Mouse (Mus musculus) heart, embryonic 10.5 days (tissue): ENCODE measurements around the gene Olfr1030. TPM values are rescaled to one million over a fixed set of nuclear protein-coding genes. Genes with fewer than 3 reads are reported as not detected.
A peak's percentile ranks its signal among the peaks of the same experiment; 100 is the strongest.
"Not testable (repeated sequence)": the region's sequence is repeated elsewhere in the genome, so short reads cannot be mapped to it uniquely, and the experiment has no call there.

Source experiments
- DNase-seq: peaks from one replicate; pipeline ENCODE4 v3.0.0-alpha.2; 2017; ENCODE audit warnings: low spot score
- H3K27ac ChIP-seq: fragments of 300-500 bp; sonication (generic); 2 replicates; pipeline ENCODE4 v1.5.1; 2016; ENCODE audit warnings: mild to moderate bottlenecking
- H3K27me3 ChIP-seq: fragments of 300-500 bp; sonication (generic); 2 replicates; pipeline ENCODE4 v1.6.1; 2016; ENCODE audit warnings: mild to moderate bottlenecking; ENCODE audit not compliant: poor library complexity, insufficient read depth, severe bottlenecking
- H3K36me3 ChIP-seq: fragments of 300-500 bp; sonication (generic); 2 replicates; pipeline ENCODE4 v1.6.1; 2016; ENCODE audit warnings: mild to moderate bottlenecking, moderate library complexity
- H3K4me1 ChIP-seq: fragments of 300-500 bp; sonication (generic); 2 replicates; pipeline ENCODE4 v1.6.1; 2016; ENCODE audit warnings: mild to moderate bottlenecking
- H3K4me3 ChIP-seq: fragments of 300-500 bp; sonication (generic); 2 replicates; pipeline ENCODE4 v1.5.1; 2016; ENCODE audit warnings: mild to moderate bottlenecking, moderate library complexity
- H3K9me3 ChIP-seq: fragments of 300-500 bp; sonication (generic); 2 replicates; pipeline ENCODE4 v1.6.1; 2016; ENCODE audit warnings: mild to moderate bottlenecking, moderate library complexity
- WGBS: fragments of 180-500 bp; shearing (Covaris S2); methylation state at CpG from one replicate; pipeline ENCODE4 v1.1.7; 2016; 5-methylcytosine and 5-hydroxymethylcytosine counted together
- polyA plus RNA-seq: library from polyadenylated mRNA; unstranded; fragments of >200 nt; fragmentation: Nextera tagmentation; extraction: Ambion mirVana; gene quantifications from 2 replicates; pipeline ENCODE4 v1.2.1, GENCODE M21; 2016

The Olfr1030 gene
- not detected in 2 replicates for polyA plus RNA-seq

- no peak within 1 kb of the TSS for H3K27ac ChIP-seq
- no peaks in the 10 kb centered on the region for H3K4me1 ChIP-seq
- H3K36me3 ChIP-seq = no peaks in the 10 kb centered on the region
- no peak for DNase-seq
- H3K4me3 ChIP-seq = no peak within 1 kb of the TSS
- WGBS = 67% methylated on average over 1 of the region's 1 CpGs
- no peaks in the 10 kb centered on the region for H3K27me3 ChIP-seq
- no peaks in the 10 kb centered on the region for H3K9me3 ChIP-seq
Observed at GRCm38 (mm10) chr2:85978976-85979375, at the start of gene Olfr1030. Olfr1030 (plus strand) TSS chr2:85979276.

GRCm38 (mm10) chr2:85950137-85950536 lies 28.9 kb upstream of the Olfr1030 start, which contains the start of gene Olfr1028:
Olfr1028 (plus strand) TSS chr2:85950437.
- Histone ChIP-seq H3K9me3 (no peaks in the 10 kb centered on the region), H3K36me3 (no peaks in the 10 kb centered on the region), H3K4me1 (no peaks in the 10 kb centered on the region), H3K27ac (no peak within 1 kb of the TSS), H3K27me3 (no peaks in the 10 kb centered on the region), H3K4me3 (no peak within 1 kb of the TSS)
- no peak for DNase-seq
- 82% methylated on average over 1 of the region's 1 CpGs for WGBS

GRCm38 (mm10) chr2:85973595-85973994 lies 5.5 kb upstream of the Olfr1030 start, which contains the start of gene Olfr1029:
Olfr1029 (plus strand) TSS chr2:85973895.
- Histone ChIP-seq H3K4me3 (no peak within 1 kb of the TSS), H3K9me3 (no peaks in the 10 kb centered on the region), H3K36me3 (no peaks in the 10 kb centered on the region), H3K4me1 (no peaks in the 10 kb centered on the region), H3K27me3 (no peaks in the 10 kb centered on the region), H3K27ac (no peak within 1 kb of the TSS)
- 73% methylated on average over 2 of the region's 2 CpGs for WGBS
- no peak for DNase-seq

DNA sequence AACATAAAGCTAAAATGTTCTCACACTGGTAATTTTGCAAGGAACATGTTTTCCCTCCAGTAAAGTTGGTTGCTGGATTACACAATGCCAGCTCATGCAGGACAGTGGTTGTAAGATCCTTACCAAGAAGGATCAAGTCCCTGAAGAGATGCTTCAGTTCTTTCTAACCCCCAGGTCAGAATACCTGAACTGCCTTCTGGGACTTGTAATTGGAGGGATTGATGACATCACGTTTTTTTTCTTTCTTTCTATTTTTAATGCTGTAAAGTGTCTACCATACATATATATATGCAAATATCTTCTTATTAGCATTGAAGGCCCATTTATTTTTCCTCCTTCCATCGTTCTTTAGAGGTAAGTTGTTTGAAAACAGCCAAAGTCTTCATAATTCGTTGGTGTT lies 10.9 kb downstream of the Olfr1030 start, which contains the start of gene Olfr1031:
TSS of gene Olfr1031 (plus strand) at position 301 of the 400 bp plus-strand sequence.
- no peaks in the 10 kb centered on the region for H3K27me3 ChIP-seq
- H3K4me3 ChIP-seq = no peak within 1 kb of the TSS
- H3K36me3 ChIP-seq = no peaks in the 10 kb centered on the region
- 58% methylated on average over 3 of the region's 3 CpGs for WGBS
- no peaks in the 10 kb centered on the region for H3K4me1 ChIP-seq
- no peaks in the 10 kb centered on the region for H3K9me3 ChIP-seq
- no peak within 1 kb of the TSS for H3K27ac ChIP-seq
- DNase-seq = no peak

- DNase-seq = no peak
- WGBS = 83% methylated on average over 7 of the region's 7 CpGs
- Histone ChIP-seq H3K9me3 (no peaks in the 10 kb centered on the region), H3K4me3 (no peak within 1 kb of the TSS), H3K36me3 (no peaks in the 10 kb centered on the region), H3K27ac (no peak within 1 kb of the TSS), H3K4me1 (no peaks in the 10 kb centered on the region), H3K27me3 (no peaks in the 10 kb centered on the region)
Observed at GRCm38 (mm10) chr2:86005240-86005639, 26.2 kb downstream of the Olfr1030 start, which contains the start of gene Olfr1032. Olfr1032 (plus strand) TSS chr2:86005540.

- not testable (repeated sequence) for H3K9me3 ChIP-seq, H3K4me1 ChIP-seq, H3K27ac ChIP-seq, H3K36me3 ChIP-seq, H3K27me3 ChIP-seq, DNase-seq
- 1% methylated on average over 11 of the region's 11 CpGs for WGBS
- H3K4me3 ChIP-seq = peak within 1 kb of the TSS; percentile 49
Observed at GRCm38 (mm10) chr2:86020406-86020805, 41.3 kb downstream of the Olfr1030 start, which contains the start of gene Olfr1033. Olfr1033 (plus strand) TSS chr2:86020633.

DNA sequence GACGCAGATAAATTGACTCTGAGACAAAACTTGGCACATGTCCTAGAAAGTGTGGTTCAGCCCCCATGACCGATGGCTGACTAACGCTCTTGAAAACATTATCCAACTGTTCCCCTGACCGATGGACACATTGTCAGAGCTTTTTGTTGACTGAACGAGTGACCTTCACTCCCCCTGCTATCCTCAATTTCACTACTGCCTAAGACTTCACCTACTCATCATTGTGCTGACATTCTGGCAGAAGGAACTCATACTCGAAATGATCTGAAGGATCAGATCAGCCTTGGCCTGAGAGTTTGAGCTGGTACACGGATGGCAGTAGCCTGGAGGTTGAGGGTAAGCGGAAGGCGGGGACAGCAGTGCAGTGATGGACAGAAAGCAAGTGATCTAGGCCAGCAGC lies 42.4 kb downstream of the Olfr1030 start:
- H3K27ac ChIP-seq, H3K4me3 ChIP-seq, H3K9me3 ChIP-seq, H3K36me3 ChIP-seq, DNase-seq, H3K27me3 ChIP-seq, H3K4me1 ChIP-seq: not testable (repeated sequence)
- 63% methylated on average over 7 of the region's 9 CpGs for WGBS

Other genes with a start within 250 kb of the Olfr1030 start
- gene Olfr1012, start 216.5 kb upstream of the Olfr1030 start, polyA plus RNA-seq = not detected in 2 replicates
- gene Olfr1013, start 212.2 kb upstream of the Olfr1030 start, polyA plus RNA-seq = not detected in 2 replicates
- gene Olfr1014, start 206.6 kb upstream of the Olfr1030 start, polyA plus RNA-seq = not detected in 2 replicates
- gene Olfr1015, start 197.3 kb upstream of the Olfr1030 start, polyA plus RNA-seq = not detected in 2 replicates
- not detected in 2 replicates for gene Olfr1016, start 176.7 kb upstream of the Olfr1030 start, polyA plus RNA-seq
- gene Olfr1018, start 160.8 kb upstream of the Olfr1030 start, polyA plus RNA-seq = not detected in 2 replicates
- not detected in 2 replicates for gene Olfr1019, start 133.8 kb upstream of the Olfr1030 start, polyA plus RNA-seq
- not detected in 2 replicates for gene Olfr1020, start 132.2 kb upstream of the Olfr1030 start, polyA plus RNA-seq
- gene Olfr1022, start 110.7 kb upstream of the Olfr1030 start, polyA plus RNA-seq = not detected in 2 replicates
- not detected in 2 replicates for gene Olfr1023, start 93.6 kb upstream of the Olfr1030 start, polyA plus RNA-seq
- gene Olfr1024, start 74.2 kb upstream of the Olfr1030 start, polyA plus RNA-seq = not detected in 2 replicates
- gene Olfr1025-ps1, start 64.1 kb upstream of the Olfr1030 start, polyA plus RNA-seq = not detected in 2 replicates
- gene Olfr1026, start 57.7 kb upstream of the Olfr1030 start, polyA plus RNA-seq = not detected in 2 replicates
- gene Olfr1028, start 28.8 kb upstream of the Olfr1030 start, polyA plus RNA-seq = not detected in 2 replicates
- gene Olfr1029, start 5.4 kb upstream of the Olfr1030 start, polyA plus RNA-seq = not detected in 2 replicates
- gene Olfr1031, start 11.0 kb downstream of the Olfr1030 start, polyA plus RNA-seq = not detected in 2 replicates
- not detected in 2 replicates for gene Olfr1032, start 26.3 kb downstream of the Olfr1030 start, polyA plus RNA-seq
- gene Olfr1033, start 41.4 kb downstream of the Olfr1030 start, polyA plus RNA-seq = 0.21 TPM in 1 of 2 replicates, not detected in the other
- not detected in 2 replicates for gene Olfr1034, start 66.6 kb downstream of the Olfr1030 start, polyA plus RNA-seq
- not detected in 2 replicates for gene Olfr1036, start 94.7 kb downstream of the Olfr1030 start, polyA plus RNA-seq
- gene Olfr1037, start 108.1 kb downstream of the Olfr1030 start, polyA plus RNA-seq = not detected in 2 replicates
- not detected in 2 replicates for gene Olfr1039, start 156.7 kb downstream of the Olfr1030 start, polyA plus RNA-seq
- gene Olfr1040, start 167.5 kb downstream of the Olfr1030 start, polyA plus RNA-seq = not detected in 2 replicates
- not detected in 2 replicates for gene Olfr1042, start 182.6 kb downstream of the Olfr1030 start, polyA plus RNA-seq
- gene Olfr1043, start 188.2 kb downstream of the Olfr1030 start, polyA plus RNA-seq = not detected in 2 replicates
- gene Olfr1044, start 198.5 kb downstream of the Olfr1030 start, polyA plus RNA-seq = not detected in 2 replicates
- gene Olfr52, start 206.4 kb downstream of the Olfr1030 start, polyA plus RNA-seq = not detected in 2 replicates
- gene Olfr1045, start 223.7 kb downstream of the Olfr1030 start, polyA plus RNA-seq = not detected in 2 replicates
- not detected in 2 replicates for gene Olfr1046, start 240.0 kb downstream of the Olfr1030 start, polyA plus RNA-seq